Mouse (Mus musculus): ENCODE measurements around the gene Fam160b1.

The Fam160b1 gene

GRCm38 (mm10) chr19:57373276-57373811 lies 12.9 kb downstream of the Fam160b1 start:
- DNase-seq = no peak

GRCm38 (mm10) chr19:57375161-57375560 lies 14.7 kb downstream of the Fam160b1 start:
- no peak for DNase-seq

GRCm38 (mm10) chr19:57375746-57376145 lies 15.3 kb downstream of the Fam160b1 start:
- no peak for DNase-seq

- no peak for DNase-seq
Observed at GRCm38 (mm10) chr19:57377043-57377703, 16.7 kb downstream of the Fam160b1 start.

GRCm38 (mm10) chr19:57386176-57386693 lies 25.8 kb downstream of the Fam160b1 start:
- no peak for DNase-seq

- no peak for DNase-seq
Observed at GRCm38 (mm10) chr19:57391545-57391944, 31.1 kb downstream of the Fam160b1 start.

- no peak for DNase-seq
Observed at GRCm38 (mm10) chr19:57393357-57393957, 33.0 kb downstream of the Fam160b1 start.

GRCm38 (mm10) chr19:57396609-57397008 lies 36.1 kb downstream of the Fam160b1 start:
- no peak for DNase-seq

GRCm38 (mm10) chr19:57402364-57402763 lies 41.9 kb downstream of the Fam160b1 start:
- DNase-seq = no peak

- peak; percentile 81 for DNase-seq
Observed at GRCm38 (mm10) chr19:57403700-57404501, 43.4 kb downstream of the Fam160b1 start.

GRCm38 (mm10) chr19:57404502-57404848 lies 44.0 kb downstream of the Fam160b1 start:
- DNase-seq = no peak

- DNase-seq = no peak
Observed at GRCm38 (mm10) chr19:57407947-57408346, 47.5 kb downstream of the Fam160b1 start.

GRCm38 (mm10) chr19:57411375-57412196 lies 51.1 kb downstream of the Fam160b1 start:
- peak; percentile 70 for DNase-seq

GRCm38 (mm10) chr19:57413170-57413569 lies 52.7 kb downstream of the Fam160b1 start:
- DNase-seq = no peak

GRCm38 (mm10) chr19:57413918-57414317 lies 53.4 kb downstream of the Fam160b1 start:
- peak; percentile 50 for DNase-seq

- DNase-seq = no peak
Observed at GRCm38 (mm10) chr19:57415031-57415807, 54.7 kb downstream of the Fam160b1 start.

- no peak for DNase-seq
Observed at GRCm38 (mm10) chr19:57417800-57418580, 57.5 kb downstream of the Fam160b1 start.

GRCm38 (mm10) chr19:57423402-57423801 lies 62.9 kb downstream of the Fam160b1 start:
- DNase-seq = no peak

- no peak for DNase-seq
Observed at GRCm38 (mm10) chr19:57425296-57425695, 64.8 kb downstream of the Fam160b1 start.

- DNase-seq = no peak
Observed at GRCm38 (mm10) chr19:57426841-57427240, 66.4 kb downstream of the Fam160b1 start.

All from thymus, postnatal 14 days (tissue).